Mouse (Mus musculus) mature B cell (primary cell): ENCODE data around the gene Pex5.
"Not testable (repeated sequence)": the region's sequence is repeated elsewhere in the genome, so short reads cannot be mapped to it uniquely, and the experiment has no call there.

ENCODE experiments used
- in situ Hi-C: fragments of 300-500 bp; cut with MboI; formaldehyde crosslinking; loops from 2 replicates; pipeline ENCODE4 v1.14.3; 2019

Pex5 gene

GRCm38 (mm10) chr6:124427289-124427688, 12.4 kb upstream of the Pex5 start:
- in situ Hi-C loops, result no loop called here

- in situ Hi-C loops, result no loop called here
These were observed 11.7 kb upstream of the Pex5 start for GRCm38 (mm10) chr6:124426604-124427003.

- in situ Hi-C loops, result no loop called here
These were observed 10.7 kb upstream of the Pex5 start for GRCm38 (mm10) chr6:124425523-124425922.

GRCm38 (mm10) chr6:124425042-124425441, 10.2 kb upstream of the Pex5 start:
- in situ Hi-C loops, result not testable (repeated sequence)

GRCm38 (mm10) chr6:124424068-124424498, 9.2 kb upstream of the Pex5 start:
- in situ Hi-C loops, result no loop called here

- in situ Hi-C loops, result no loop called here
These were observed 3.8 kb upstream of the Pex5 start for GRCm38 (mm10) chr6:124418686-124419085.

GRCm38 (mm10) chr6:124415347-124416088, 651 bp upstream of the Pex5 start:
- in situ Hi-C loops, result no loop called here

GRCm38 (mm10) chr6:124414150-124414926, 529 bp downstream of the Pex5 start:
- in situ Hi-C loops, result no loop called here

GRCm38 (mm10) chr6:124413770-124414149, 1.1 kb downstream of the Pex5 start:
- in situ Hi-C loops, result no loop called here

GRCm38 (mm10) chr6:124408355-124408754, 6.5 kb downstream of the Pex5 start:
- in situ Hi-C loops, result no loop called here

- in situ Hi-C loops, result no loop called here
These were observed 7.7 kb downstream of the Pex5 start for GRCm38 (mm10) chr6:124407180-124407579.

- in situ Hi-C loops, result no loop called here
These were observed 8.5 kb downstream of the Pex5 start for GRCm38 (mm10) chr6:124406326-124406725.

- in situ Hi-C loops, result loop anchor here (25.0 kb wide), 1 partner anchor 1512 kb away; no protein-coding TSS in a partner anchor
These were observed 15.1 kb downstream of the Pex5 start for GRCm38 (mm10) chr6:124399738-124400137.

- in situ Hi-C loops, result loop anchor here (25.0 kb wide), 1 partner anchor 1508 kb away; no protein-coding TSS in a partner anchor
These were observed 19.9 kb downstream of the Pex5 start for GRCm38 (mm10) chr6:124394991-124395390.

- in situ Hi-C loops, result loop anchor here (25.0 kb wide), 1 partner anchor 1493 kb away; no protein-coding TSS in a partner anchor
These were observed 34.7 kb downstream of the Pex5 start for GRCm38 (mm10) chr6:124380142-124380541.

GRCm38 (mm10) chr6:124379331-124379730, 35.5 kb downstream of the Pex5 start:
- in situ Hi-C loops, result loop anchor here (10.0 to 25.0 kb wide), 3 partner anchors 115 to 1492 kb away; no protein-coding TSS in a partner anchor

- in situ Hi-C loops, result loop anchor here (10.0 to 25.0 kb wide), 3 partner anchors 113 to 1490 kb away; no protein-coding TSS in a partner anchor
These were observed 37.2 kb downstream of the Pex5 start for GRCm38 (mm10) chr6:124377494-124378255.

- in situ Hi-C loops, result loop anchor here (10.0 to 25.0 kb wide), 3 partner anchors 112 to 1489 kb away; no protein-coding TSS in a partner anchor
These were observed 38.6 kb downstream of the Pex5 start for GRCm38 (mm10) chr6:124376311-124376710.

GRCm38 (mm10) chr6:124375435-124375884, 39.4 kb downstream of the Pex5 start:
- in situ Hi-C loops, result loop anchor here (10.0 to 25.0 kb wide), 3 partner anchors 111 to 1488 kb away; no protein-coding TSS in a partner anchor

GRCm38 (mm10) chr6:124374683-124375082, 40.2 kb downstream of the Pex5 start:
- in situ Hi-C loops, result loop anchor here (10.0 to 25.0 kb wide), 3 partner anchors 110 to 1487 kb away; no protein-coding TSS in a partner anchor

- in situ Hi-C loops, result loop anchor here (10.0 kb wide), 2 partner anchors 109 to 439 kb away; no protein-coding TSS in a partner anchor
These were observed 41.2 kb downstream of the Pex5 start for GRCm38 (mm10) chr6:124373584-124374206.
